Mouse (Mus musculus): Measurements from ENCODE around the gene Grsf1. TPM values are rescaled to one million over a fixed set of nuclear protein-coding genes. Genes with fewer than 3 reads are reported as not detected.

Grsf1 gene
- polyA plus RNA-seq, 1 experiment from 2014 or later: 62.1 TPM

- no peak overlapping the region for H3K27ac ChIP-seq (ENCODE audit: low read depth, low read length)
- no peak overlapping the region for H3K9ac ChIP-seq (replicated peaks; ENCODE audit: low read depth, low read length)
- no peak overlapping the region for H3K4me2 ChIP-seq (ENCODE audit: low read depth, low read length)
- ATAC-seq (ENCODE audit: low read depth): no peak
- H3K4me1 ChIP-seq (ENCODE audit: control insufficient read depth, insufficient read depth, low read length): no peaks in the 10 kb centered on the region
- no peaks in the 10 kb centered on the region for H3K36me3 ChIP-seq (ENCODE audit: control insufficient read depth, insufficient read depth, low read length)
- no peaks in the 10 kb centered on the region for H3K9me3 ChIP-seq (ENCODE audit: control insufficient read depth, low read length)
- WGBS: 44% methylated on average over 10 of the region's 10 CpGs
- no peaks in the 10 kb centered on the region for H3K27me3 ChIP-seq (ENCODE audit: control insufficient read depth, insufficient read depth, low read length)
- no peak overlapping the region for H3K4me3 ChIP-seq (ENCODE audit: low read depth, low read length)
Measured at GRCm38 (mm10) chr5:88711618-88712224, 35.8 kb upstream of the Grsf1 start.

- no peaks in the 10 kb centered on the region for H3K4me1 ChIP-seq (ENCODE audit: control insufficient read depth, insufficient read depth, low read length)
- H3K36me3 ChIP-seq (ENCODE audit: control insufficient read depth, insufficient read depth, low read length): no peaks in the 10 kb centered on the region
- H3K27me3 ChIP-seq (ENCODE audit: control insufficient read depth, insufficient read depth, low read length): no peaks in the 10 kb centered on the region
- H3K4me3 ChIP-seq (ENCODE audit: low read depth, low read length): no peak overlapping the region
- no peaks in the 10 kb centered on the region for H3K9me3 ChIP-seq (ENCODE audit: control insufficient read depth, low read length)
- H3K27ac ChIP-seq (ENCODE audit: low read depth, low read length): no peak overlapping the region
- H3K4me2 ChIP-seq (ENCODE audit: low read depth, low read length): no peak overlapping the region
- no peak overlapping the region for H3K9ac ChIP-seq (replicated peaks; ENCODE audit: low read depth, low read length)
- ATAC-seq (ENCODE audit: low read depth): no peak
Measured at GRCm38 (mm10) chr5:88711128-88711527, 35.2 kb upstream of the Grsf1 start.

DNA sequence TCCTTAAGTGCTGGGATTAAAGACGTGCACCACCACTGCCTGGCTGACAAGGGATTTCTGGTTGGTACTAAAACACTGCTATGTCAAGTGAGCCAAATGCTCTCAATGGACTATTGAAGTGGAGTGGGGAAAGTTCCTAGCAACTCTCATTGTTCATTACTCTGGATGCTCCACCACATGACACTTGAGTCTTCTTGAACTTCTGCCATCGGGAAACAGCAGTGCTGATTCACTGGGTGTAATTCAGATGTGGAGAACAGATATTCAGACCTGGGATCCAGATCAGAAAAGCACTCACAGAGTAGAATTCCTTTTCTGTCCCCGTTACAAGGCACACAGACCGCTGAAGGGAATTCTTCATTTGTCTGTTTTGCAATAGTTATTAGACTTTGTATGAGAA is 27.6 kb upstream of the Grsf1 start:
- WGBS: 86% methylated on average over 4 of the region's 4 CpGs
- Histone ChIP-seq H3K4me3 (ENCODE audit: low read depth, low read length) (no peak overlapping the region), H3K36me3 (ENCODE audit: control insufficient read depth, insufficient read depth, low read length) (no peaks in the 10 kb centered on the region), H3K9me3 (ENCODE audit: control insufficient read depth, low read length) (no peaks in the 10 kb centered on the region), H3K9ac (replicated peaks; ENCODE audit: low read depth, low read length) (no peak overlapping the region), H3K4me1 (ENCODE audit: control insufficient read depth, insufficient read depth, low read length) (no peaks in the 10 kb centered on the region), H3K27ac (ENCODE audit: low read depth, low read length) (no peak overlapping the region), H3K27me3 (ENCODE audit: control insufficient read depth, insufficient read depth, low read length) (no peaks in the 10 kb centered on the region), H3K4me2 (ENCODE audit: low read depth, low read length) (no peak overlapping the region)
- ATAC-seq (ENCODE audit: low read depth): no peak

GRCm38 (mm10) chr5:88702041-88702440 is 26.1 kb upstream of the Grsf1 start:
- no peak overlapping the region for H3K9ac ChIP-seq (replicated peaks; ENCODE audit: low read depth, low read length)
- H3K9me3 ChIP-seq (ENCODE audit: control insufficient read depth, low read length): no peaks in the 10 kb centered on the region
- H3K4me2 ChIP-seq (ENCODE audit: low read depth, low read length): no peak overlapping the region
- no peak overlapping the region for H3K4me3 ChIP-seq (ENCODE audit: low read depth, low read length)
- H3K4me1 ChIP-seq (ENCODE audit: control insufficient read depth, insufficient read depth, low read length): no peaks in the 10 kb centered on the region
- H3K27me3 ChIP-seq (ENCODE audit: control insufficient read depth, insufficient read depth, low read length): no peaks in the 10 kb centered on the region
- WGBS: 82% methylated on average over 4 of the region's 4 CpGs
- no peaks in the 10 kb centered on the region for H3K36me3 ChIP-seq (ENCODE audit: control insufficient read depth, insufficient read depth, low read length)
- no peak for ATAC-seq (ENCODE audit: low read depth)
- no peak overlapping the region for H3K27ac ChIP-seq (ENCODE audit: low read depth, low read length)

- H3K4me2 ChIP-seq (ENCODE audit: low read depth, low read length): no peak overlapping the region
- no peak overlapping the region for H3K9ac ChIP-seq (replicated peaks; ENCODE audit: low read depth, low read length)
- H3K9me3 ChIP-seq (ENCODE audit: control insufficient read depth, low read length): no peaks in the 10 kb centered on the region
- H3K27me3 ChIP-seq (ENCODE audit: control insufficient read depth, insufficient read depth, low read length): no peaks in the 10 kb centered on the region
- ATAC-seq (ENCODE audit: low read depth): no peak
- H3K4me3 ChIP-seq (ENCODE audit: low read depth, low read length): no peak overlapping the region
- 83% methylated on average over 4 of the region's 4 CpGs for WGBS
- no peaks in the 10 kb centered on the region for H3K4me1 ChIP-seq (ENCODE audit: control insufficient read depth, insufficient read depth, low read length)
- no peak overlapping the region for H3K27ac ChIP-seq (ENCODE audit: low read depth, low read length)
- no peaks in the 10 kb centered on the region for H3K36me3 ChIP-seq (ENCODE audit: control insufficient read depth, insufficient read depth, low read length)
Measured at GRCm38 (mm10) chr5:88699251-88699913, 23.4 kb upstream of the Grsf1 start.

DNA sequence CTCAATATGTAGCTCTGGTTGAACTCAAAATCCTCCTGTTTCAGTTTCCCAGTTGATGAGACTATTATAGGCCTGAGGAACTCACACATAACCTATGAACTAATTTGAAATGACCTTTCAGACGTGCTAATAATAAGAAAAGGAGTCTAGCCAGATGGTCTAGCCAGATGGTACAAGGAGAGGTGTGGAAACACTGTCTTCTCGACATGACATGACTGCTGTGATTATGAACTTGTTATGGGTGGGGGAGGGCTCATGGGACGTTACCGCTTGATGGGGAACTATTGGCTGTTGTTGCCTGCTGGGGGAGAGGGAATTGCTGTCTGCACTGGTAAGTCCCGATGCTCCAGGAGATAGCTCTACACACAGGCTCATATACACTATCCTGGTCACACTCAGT is 21.3 kb upstream of the Grsf1 start:
- Histone ChIP-seq H3K4me1 (ENCODE audit: control insufficient read depth, insufficient read depth, low read length) (no peaks in the 10 kb centered on the region), H3K36me3 (ENCODE audit: control insufficient read depth, insufficient read depth, low read length) (no peaks in the 10 kb centered on the region), H3K27me3 (ENCODE audit: control insufficient read depth, insufficient read depth, low read length) (no peaks in the 10 kb centered on the region), H3K9me3 (ENCODE audit: control insufficient read depth, low read length) (no peaks in the 10 kb centered on the region), H3K27ac (ENCODE audit: low read depth, low read length) (no peak overlapping the region), H3K9ac (replicated peaks; ENCODE audit: low read depth, low read length) (no peak overlapping the region), H3K4me2 (ENCODE audit: low read depth, low read length) (no peak overlapping the region), H3K4me3 (ENCODE audit: low read depth, low read length) (no peak overlapping the region)
- ATAC-seq (ENCODE audit: low read depth): no peak
- WGBS: 74% methylated on average over 5 of the region's 5 CpGs

DNA sequence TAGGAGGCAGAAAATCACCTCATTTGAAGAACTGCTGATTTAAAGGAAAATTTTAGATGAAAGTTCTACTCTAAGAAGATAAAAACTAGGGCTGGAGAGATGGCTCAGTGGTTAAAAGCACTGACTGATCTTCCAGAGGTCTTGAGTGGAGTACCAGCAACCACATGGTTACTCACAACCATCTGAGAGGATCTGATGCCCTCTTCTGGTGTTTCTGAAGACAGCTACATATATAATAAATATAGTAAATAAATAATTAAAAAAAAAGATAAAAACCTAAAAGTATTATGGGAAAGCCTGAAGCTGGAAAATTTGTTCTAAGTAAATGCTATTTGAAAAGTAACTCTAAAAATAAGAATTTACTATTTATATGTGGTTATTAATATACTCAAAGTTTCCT is 17.1 kb upstream of the Grsf1 start:
- Histone ChIP-seq H3K27ac (ENCODE audit: low read depth, low read length) (no peak overlapping the region), H3K4me3 (ENCODE audit: low read depth, low read length) (no peak overlapping the region), H3K9ac (replicated peaks; ENCODE audit: low read depth, low read length) (no peak overlapping the region), H3K9me3 (ENCODE audit: control insufficient read depth, low read length) (no peaks in the 10 kb centered on the region), H3K36me3 (ENCODE audit: control insufficient read depth, insufficient read depth, low read length) (no peaks in the 10 kb centered on the region), H3K4me1 (ENCODE audit: control insufficient read depth, insufficient read depth, low read length) (no peaks in the 10 kb centered on the region), H3K27me3 (ENCODE audit: control insufficient read depth, insufficient read depth, low read length) (no peaks in the 10 kb centered on the region), H3K4me2 (ENCODE audit: low read depth, low read length) (no peak overlapping the region)
- no peak for ATAC-seq (ENCODE audit: low read depth)

DNA sequence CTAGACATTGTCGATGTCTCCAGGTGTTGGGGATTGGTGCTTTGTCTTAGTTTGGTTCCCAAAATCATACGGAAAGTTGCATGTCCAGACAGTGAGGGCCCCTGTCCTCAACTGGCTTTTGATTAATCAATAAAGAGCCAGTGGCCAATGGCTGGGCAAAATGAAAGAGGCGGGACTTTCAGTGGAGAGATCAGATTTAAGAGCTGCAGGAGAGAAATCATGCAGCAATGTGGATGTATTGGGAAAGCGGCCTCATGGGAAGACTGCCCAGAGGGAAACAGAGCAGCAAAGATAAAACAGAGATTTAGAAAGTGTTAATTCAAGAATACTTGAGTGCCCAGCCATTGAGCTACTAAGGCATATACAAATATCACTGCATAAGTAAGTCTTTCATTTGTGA is 16.6 kb upstream of the Grsf1 start:
- Histone ChIP-seq H3K9me3 (ENCODE audit: control insufficient read depth, low read length) (no peaks in the 10 kb centered on the region), H3K4me3 (ENCODE audit: low read depth, low read length) (no peak overlapping the region), H3K4me1 (ENCODE audit: control insufficient read depth, insufficient read depth, low read length) (no peaks in the 10 kb centered on the region), H3K36me3 (ENCODE audit: control insufficient read depth, insufficient read depth, low read length) (no peaks in the 10 kb centered on the region), H3K4me2 (ENCODE audit: low read depth, low read length) (no peak overlapping the region), H3K27me3 (ENCODE audit: control insufficient read depth, insufficient read depth, low read length) (no peaks in the 10 kb centered on the region), H3K27ac (ENCODE audit: low read depth, low read length) (no peak overlapping the region), H3K9ac (replicated peaks; ENCODE audit: low read depth, low read length) (no peak overlapping the region)
- ATAC-seq (ENCODE audit: low read depth): no peak
- 91% methylated on average over 4 of the region's 4 CpGs for WGBS

DNA sequence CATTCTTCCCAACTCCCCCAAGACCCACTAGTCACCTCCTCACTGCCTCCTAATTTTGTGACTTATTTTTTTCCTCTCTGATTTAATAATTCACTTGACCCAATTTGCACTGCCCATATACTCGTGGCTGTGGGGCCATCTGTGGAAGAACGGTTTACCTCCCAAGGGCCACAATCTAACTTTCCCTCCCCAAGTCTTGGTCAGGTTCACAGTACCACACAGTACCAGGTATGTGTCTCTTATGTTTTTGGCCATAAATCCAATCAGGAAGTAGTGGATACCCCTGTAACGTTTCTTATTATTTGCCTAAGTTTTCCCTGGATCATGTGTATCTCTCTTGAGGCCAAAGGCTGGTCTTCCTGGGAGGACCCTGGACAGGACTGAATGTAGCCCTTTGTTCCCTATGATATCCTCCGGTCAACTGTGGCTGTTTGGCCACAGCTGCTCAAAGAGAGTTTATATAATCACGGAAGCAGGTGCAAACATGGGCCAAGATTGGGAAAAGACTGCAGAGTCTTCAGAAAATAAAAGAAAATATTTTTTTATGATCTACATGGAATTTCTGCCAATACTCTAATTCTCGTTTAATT is 15.6 kb upstream of the Grsf1 start:
- 84% methylated on average over 6 of the region's 6 CpGs for WGBS

More for the DNA sequence above, 15.6 kb upstream of the Grsf1 start:
- Histone ChIP-seq H3K4me1 (ENCODE audit: control insufficient read depth, insufficient read depth, low read length) (no peaks in the 10 kb centered on the region), H3K9ac (replicated peaks; ENCODE audit: low read depth, low read length) (no peak overlapping the region), H3K9me3 (ENCODE audit: control insufficient read depth, low read length) (no peaks in the 10 kb centered on the region), H3K36me3 (ENCODE audit: control insufficient read depth, insufficient read depth, low read length) (no peaks in the 10 kb centered on the region), H3K27ac (ENCODE audit: low read depth, low read length) (no peak overlapping the region), H3K4me2 (ENCODE audit: low read depth, low read length) (no peak overlapping the region), H3K27me3 (ENCODE audit: control insufficient read depth, insufficient read depth, low read length) (no peaks in the 10 kb centered on the region), H3K4me3 (ENCODE audit: low read depth, low read length) (no peak overlapping the region)
- ATAC-seq (ENCODE audit: low read depth): no peak

Data from neural tube, embryonic 14.5 days (tissue).